Mouse (Mus musculus): ENCODE data around the gene Camta1. TPM values are rescaled to one million over a fixed set of nuclear protein-coding genes. Genes with fewer than 3 reads are reported as not detected.

Gene Camta1
- polyA plus RNA-seq, 1 experiment from 2014 or later = 61.9 TPM

DNA sequence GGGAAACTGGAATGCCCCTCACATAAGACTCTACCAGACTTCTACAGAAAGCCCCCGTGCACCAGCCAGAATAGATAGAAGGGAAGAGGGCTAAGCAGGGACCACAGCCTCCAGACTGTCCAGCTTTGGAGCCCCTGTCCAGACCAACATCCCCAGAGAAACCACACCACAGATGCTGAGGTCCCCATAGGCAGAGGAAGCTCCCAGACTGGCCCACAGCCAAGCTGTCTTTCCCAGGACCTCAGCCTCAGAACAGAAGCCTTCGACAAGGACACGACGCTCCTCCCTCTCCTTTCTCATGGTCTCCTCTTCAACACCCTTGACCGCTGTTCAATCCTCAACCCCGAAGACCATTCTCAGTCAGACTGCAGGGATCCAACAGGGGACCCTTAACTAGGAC lies 148.0 kb downstream of the Camta1 start:
- TF ChIP-seq CTCF (IDR thresholded peaks at IDR 0.05; ENCODE audit: low read depth) = no peak
- no peak for TF ChIP-seq EP300 (optimal IDR thresholded peaks at IDR 0.05)
- ATAC-seq (ENCODE audit: low FRiP score, low TSS enrichment) = no peak
- H3K4me2 ChIP-seq (replicated peaks; ENCODE audit: low read depth) = no peak overlapping the region
- H3K36me3 ChIP-seq (ENCODE audit: control insufficient read depth, insufficient read depth, low read length) = no peaks in the 10 kb centered on the region
- H3K27ac ChIP-seq (replicated peaks) = no peak overlapping the region
- H3K4me1 ChIP-seq (replicated peaks; ENCODE audit: control insufficient read depth, insufficient read depth) = no peaks in the 10 kb centered on the region
- no peak overlapping the region for H3K4me3 ChIP-seq (ENCODE audit: low read depth, low read length)
- H3K9me3 ChIP-seq (ENCODE audit: control insufficient read depth, low read length) = no peaks in the 10 kb centered on the region
- DNase-seq (ENCODE audit: low spot score) = no peak
- 87% methylated on average over 6 of the region's 6 CpGs for WGBS
- no peak overlapping the region for H3K9ac ChIP-seq (ENCODE audit: low read length)
- H3K27me3 ChIP-seq (ENCODE audit: control insufficient read depth, insufficient read depth, low read length) = no peaks in the 10 kb centered on the region

DNA sequence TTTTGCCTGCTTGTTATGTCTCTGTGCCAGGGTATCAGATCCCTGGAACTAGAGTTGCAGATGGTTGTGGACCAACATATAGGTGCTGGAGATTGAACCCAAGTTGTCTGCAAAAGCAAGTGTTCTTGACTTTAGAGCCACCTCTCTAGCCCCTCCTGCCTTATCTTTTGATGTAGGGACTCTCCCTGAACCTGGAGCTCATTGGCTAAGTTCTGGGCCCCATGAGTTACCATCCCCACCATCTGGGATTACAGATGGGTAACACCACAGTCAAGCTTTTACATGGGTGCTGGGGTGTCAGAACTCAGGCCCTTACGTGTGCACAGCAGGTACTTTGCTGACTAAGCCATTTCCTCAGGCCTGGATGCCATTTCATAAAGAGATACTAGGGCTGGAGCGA lies 150.3 kb downstream of the Camta1 start:
- H3K4me2 ChIP-seq (replicated peaks; ENCODE audit: low read depth) = no peak overlapping the region
- H3K27me3 ChIP-seq (ENCODE audit: control insufficient read depth, insufficient read depth, low read length) = no peaks in the 10 kb centered on the region
- no peak for ATAC-seq (ENCODE audit: low FRiP score, low TSS enrichment)
- no peaks in the 10 kb centered on the region for H3K9me3 ChIP-seq (ENCODE audit: control insufficient read depth, low read length)
- no peaks in the 10 kb centered on the region for H3K36me3 ChIP-seq (ENCODE audit: control insufficient read depth, insufficient read depth, low read length)
- no peak overlapping the region for H3K27ac ChIP-seq (replicated peaks)
- TF ChIP-seq CTCF (IDR thresholded peaks at IDR 0.05; ENCODE audit: low read depth) (no peak), EP300 (optimal IDR thresholded peaks at IDR 0.05) (no peak)
- H3K9ac ChIP-seq (ENCODE audit: low read length) = no peak overlapping the region
- DNase-seq (ENCODE audit: low spot score) = no peak
- 87% methylated on average over 2 of the region's 2 CpGs for WGBS
- H3K4me1 ChIP-seq (replicated peaks; ENCODE audit: control insufficient read depth, insufficient read depth) = no peaks in the 10 kb centered on the region
- no peak overlapping the region for H3K4me3 ChIP-seq (ENCODE audit: low read depth, low read length)

DNA sequence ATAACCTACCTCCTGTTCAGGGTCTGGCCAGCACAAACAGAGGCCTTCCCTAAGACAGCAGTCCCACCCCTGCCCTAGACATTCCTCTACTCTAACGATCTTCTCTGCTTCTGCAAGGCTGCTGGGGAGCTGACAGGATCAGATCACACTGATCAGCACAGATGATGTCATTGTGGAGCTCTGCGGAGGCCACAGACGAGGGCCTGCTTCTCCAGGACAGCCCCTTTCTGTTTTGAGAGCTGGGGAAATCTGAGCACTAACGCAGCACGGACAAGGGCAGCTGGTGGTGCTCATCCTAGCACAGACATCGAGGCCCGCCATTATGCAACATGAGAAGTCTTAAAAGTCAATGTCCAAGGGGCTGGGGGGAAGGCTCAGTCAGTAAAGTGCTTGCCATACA lies 151.2 kb downstream of the Camta1 start:
- no peaks in the 10 kb centered on the region for H3K4me1 ChIP-seq (replicated peaks; ENCODE audit: control insufficient read depth, insufficient read depth)
- TF ChIP-seq EP300 (optimal IDR thresholded peaks at IDR 0.05) (no peak), CTCF (IDR thresholded peaks at IDR 0.05; ENCODE audit: low read depth) (no peak)
- H3K36me3 ChIP-seq (ENCODE audit: control insufficient read depth, insufficient read depth, low read length) = no peaks in the 10 kb centered on the region
- WGBS = 29% methylated on average over 7 of the region's 7 CpGs
- no peak overlapping the region for H3K4me2 ChIP-seq (replicated peaks; ENCODE audit: low read depth)
- H3K4me3 ChIP-seq (ENCODE audit: low read depth, low read length) = no peak overlapping the region
- H3K27ac ChIP-seq (replicated peaks) = no peak overlapping the region
- H3K27me3 ChIP-seq (ENCODE audit: control insufficient read depth, insufficient read depth, low read length) = no peaks in the 10 kb centered on the region
- H3K9me3 ChIP-seq (ENCODE audit: control insufficient read depth, low read length) = no peaks in the 10 kb centered on the region
- ATAC-seq (ENCODE audit: low FRiP score, low TSS enrichment) (peak; percentile 51; the same call in 1 of the 2 replicates), DNase-seq (ENCODE audit: low spot score) (no peak)
- no peak overlapping the region for H3K9ac ChIP-seq (ENCODE audit: low read length)

DNA sequence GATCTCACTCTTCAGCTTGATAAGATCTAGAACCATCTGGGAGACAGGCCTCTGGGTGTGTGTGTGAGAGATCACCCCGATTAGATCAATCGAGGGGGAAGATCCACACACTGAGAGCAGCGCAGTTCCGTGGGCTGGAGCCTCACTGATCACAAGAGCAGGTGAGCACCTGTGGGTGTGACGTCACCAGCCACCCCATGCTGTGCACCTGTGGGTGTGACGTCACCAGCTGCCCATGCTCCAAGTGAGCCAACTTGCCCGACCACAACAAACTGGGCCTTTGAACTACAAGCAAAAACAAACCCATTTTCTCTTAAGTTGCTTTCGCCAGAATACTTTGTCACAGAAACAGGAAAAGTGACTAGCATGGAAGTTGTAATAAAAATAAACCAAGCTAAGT lies 152.4 kb downstream of the Camta1 start:
- no peak for DNase-seq (ENCODE audit: low spot score)
- no peaks in the 10 kb centered on the region for H3K36me3 ChIP-seq (ENCODE audit: control insufficient read depth, insufficient read depth, low read length)
- TF ChIP-seq EP300 (optimal IDR thresholded peaks at IDR 0.05) (no peak), CTCF (IDR thresholded peaks at IDR 0.05; ENCODE audit: low read depth) (no peak)
- no peaks in the 10 kb centered on the region for H3K27me3 ChIP-seq (ENCODE audit: control insufficient read depth, insufficient read depth, low read length)
- H3K27ac ChIP-seq (replicated peaks) = no peak overlapping the region
- H3K9ac ChIP-seq (ENCODE audit: low read length) = no peak overlapping the region
- H3K4me1 ChIP-seq (replicated peaks; ENCODE audit: control insufficient read depth, insufficient read depth) = no peaks in the 10 kb centered on the region
- WGBS = 69% methylated on average over 8 of the region's 8 CpGs
- no peak overlapping the region for H3K4me3 ChIP-seq (ENCODE audit: low read depth, low read length)
- H3K9me3 ChIP-seq (ENCODE audit: control insufficient read depth, low read length) = no peaks in the 10 kb centered on the region
- no peak for ATAC-seq (ENCODE audit: low FRiP score, low TSS enrichment)
- H3K4me2 ChIP-seq (replicated peaks; ENCODE audit: low read depth) = no peak overlapping the region

DNA sequence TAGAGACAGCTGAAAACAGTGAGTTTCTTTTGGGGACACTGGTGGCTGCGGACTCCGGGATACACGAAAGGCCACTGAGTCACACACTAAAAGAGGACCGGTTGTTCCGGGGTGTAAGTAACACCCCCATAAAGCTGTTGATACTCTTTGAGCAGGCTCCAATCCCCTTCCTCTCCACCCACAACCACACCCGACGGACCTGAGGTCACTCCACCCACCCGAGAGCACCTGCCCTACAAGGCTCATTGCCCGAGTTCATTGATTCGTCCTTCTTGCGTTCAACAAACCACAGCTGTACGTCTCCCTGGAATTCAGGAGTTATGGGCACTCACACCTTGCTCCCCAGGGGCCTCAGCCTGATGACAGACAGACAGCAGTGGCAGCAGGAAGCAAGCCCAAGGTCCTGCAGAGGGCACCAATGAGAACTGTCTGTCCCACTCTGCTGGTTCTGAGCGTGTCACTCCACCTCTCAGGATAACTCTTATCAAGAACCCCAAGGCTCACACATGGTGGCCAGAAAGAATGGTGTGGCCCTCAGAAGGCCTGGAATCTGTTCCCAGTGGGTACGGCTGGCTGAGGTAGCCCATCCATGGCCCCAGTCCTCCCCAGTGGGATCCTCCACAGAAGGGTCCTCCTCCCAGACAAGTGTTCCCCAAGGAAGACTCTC lies 158.5 kb downstream of the Camta1 start:
- Histone ChIP-seq H3K4me1 (replicated peaks; ENCODE audit: control insufficient read depth, insufficient read depth) (no peaks in the 10 kb centered on the region), H3K9me3 (ENCODE audit: control insufficient read depth, low read length) (no peaks in the 10 kb centered on the region), H3K4me2 (replicated peaks; ENCODE audit: low read depth) (no peak overlapping the region), H3K27me3 (ENCODE audit: control insufficient read depth, insufficient read depth, low read length) (no peaks in the 10 kb centered on the region), H3K9ac (ENCODE audit: low read length) (no peak overlapping the region), H3K4me3 (ENCODE audit: low read depth, low read length) (no peak overlapping the region), H3K36me3 (ENCODE audit: control insufficient read depth, insufficient read depth, low read length) (no peaks in the 10 kb centered on the region), H3K27ac (replicated peaks) (no peak overlapping the region)
- ATAC-seq (ENCODE audit: low FRiP score, low TSS enrichment) (no peak), DNase-seq (ENCODE audit: low spot score) (no peak)
- 74% methylated on average over 14 of the region's 14 CpGs for WGBS
- TF ChIP-seq EP300 (optimal IDR thresholded peaks at IDR 0.05) = no peak
- no peak for TF ChIP-seq CTCF (IDR thresholded peaks at IDR 0.05; ENCODE audit: low read depth)

DNA sequence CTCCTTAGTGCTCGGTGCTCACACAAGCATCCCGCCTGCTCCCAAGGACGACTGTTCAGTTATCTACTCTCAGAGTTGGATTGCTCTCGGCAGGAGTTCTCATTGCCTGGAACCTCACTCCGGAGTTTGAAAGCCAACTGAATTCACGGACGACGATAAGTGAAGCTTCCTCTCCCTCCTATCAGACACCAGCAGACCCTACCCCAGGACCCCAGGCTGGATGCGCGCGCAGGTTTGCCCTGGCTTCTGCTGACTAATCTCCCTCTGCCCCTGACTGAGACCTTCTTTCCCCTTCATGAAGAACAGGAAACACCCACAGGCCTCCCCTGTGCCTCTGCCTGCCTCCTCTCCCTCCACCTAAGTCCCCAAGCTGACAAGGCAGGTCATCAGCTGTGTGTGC lies 159.2 kb downstream of the Camta1 start:
- no peak for ATAC-seq (ENCODE audit: low FRiP score, low TSS enrichment)
- Histone ChIP-seq H3K27ac (replicated peaks) (no peak overlapping the region), H3K36me3 (ENCODE audit: control insufficient read depth, insufficient read depth, low read length) (no peaks in the 10 kb centered on the region), H3K4me1 (replicated peaks; ENCODE audit: control insufficient read depth, insufficient read depth) (no peaks in the 10 kb centered on the region), H3K4me3 (ENCODE audit: low read depth, low read length) (no peak overlapping the region), H3K9me3 (ENCODE audit: control insufficient read depth, low read length) (no peaks in the 10 kb centered on the region), H3K4me2 (replicated peaks; ENCODE audit: low read depth) (no peak overlapping the region), H3K9ac (ENCODE audit: low read length) (no peak overlapping the region), H3K27me3 (ENCODE audit: control insufficient read depth, insufficient read depth, low read length) (no peaks in the 10 kb centered on the region)
- 89% methylated on average over 11 of the region's 11 CpGs for WGBS
- TF ChIP-seq EP300 (optimal IDR thresholded peaks at IDR 0.05) = no peak
- TF ChIP-seq CTCF (IDR thresholded peaks at IDR 0.05; ENCODE audit: low read depth) = no peak
- no peak for DNase-seq (ENCODE audit: low spot score)

All from stomach, postnatal 0 days (tissue).